Mouse (Mus musculus) heart, embryonic 11.5 days (tissue): ENCODE data around the gene Vmn2r19. TPM values are rescaled to one million over a fixed set of nuclear protein-coding genes. Genes with fewer than 3 reads are reported as not detected.

ENCODE experiments used
- ATAC-seq: fragments of 200-750 bp; cut with Nextera tagmentation; replicated peaks from 2 replicates; pipeline ENCODE4 v1.8.0; 2017; ENCODE audit warnings: moderate library complexity; ENCODE audit not compliant: insufficient number of reproducible peaks, low FRiP score, low TSS enrichment
- H3K27ac ChIP-seq: fragments of 300-500 bp; sonication (generic); 2 replicates; pipeline ENCODE4 v1.5.1; 2014; ENCODE audit warnings: mild to moderate bottlenecking, low read depth, low read length
- H3K27me3 ChIP-seq: fragments of 300-500 bp; sonication (generic); 2 replicates; pipeline ENCODE4 v1.6.1; 2014; ENCODE audit warnings: mild to moderate bottlenecking, low read length, mixed read lengths; ENCODE audit not compliant: control insufficient read depth, insufficient read depth
- H3K36me3 ChIP-seq: fragments of 300-500 bp; sonication (generic); 2 replicates; pipeline ENCODE4 v1.6.1; 2014; ENCODE audit warnings: mild to moderate bottlenecking, low read length, moderate library complexity, mixed read lengths; ENCODE audit not compliant: control insufficient read depth, insufficient read depth
- H3K4me1 ChIP-seq: fragments of 300-500 bp; sonication (generic); 2 replicates; pipeline ENCODE4 v1.6.1; 2014; ENCODE audit warnings: low read length; ENCODE audit not compliant: control insufficient read depth, insufficient read depth
- H3K4me2 ChIP-seq: fragments of 300-500 bp; sonication (generic); 2 replicates; pipeline ENCODE4 v1.6.1; 2014; ENCODE audit warnings: mild to moderate bottlenecking, moderate library complexity
- H3K4me3 ChIP-seq: fragments of 300-500 bp; sonication (generic); 2 replicates; pipeline ENCODE4 v1.5.1; 2014; ENCODE audit warnings: low read depth, low read length
- H3K9ac ChIP-seq: fragments of 300-500 bp; sonication (generic); 2 replicates; pipeline ENCODE4 v1.6.1; 2014; ENCODE audit warnings: mild to moderate bottlenecking, low read depth, low read length, moderate library complexity
- H3K9me3 ChIP-seq: fragments of 300-500 bp; sonication (generic); replicated peaks from 2 replicates; pipeline ENCODE4 v1.6.1; 2016; ENCODE audit warnings: low read length; ENCODE audit not compliant: control insufficient read depth
- WGBS: fragments of 180-500 bp; shearing (Covaris S2); extraction: QIAGEN DNeasy Blood & Tissue Kit; methylation state at CpG from one replicate; pipeline ENCODE4 v1.1.7; 2014; ENCODE audit not compliant: insufficient replicate concordance; 5-methylcytosine and 5-hydroxymethylcytosine counted together
- polyA plus RNA-seq: library from polyadenylated mRNA; unstranded; fragments of >200 nt; fragmentation: Nextera tagmentation; extraction: Ambion mirVana; gene quantifications from 2 replicates; pipeline ENCODE4 v1.2.1, GENCODE M21; 2014

Vmn2r19 gene
- polyA plus RNA-seq, 1 experiment from 2014 or later: not detected

- Histone ChIP-seq H3K9me3 (no peaks in the 10 kb centered on the region), H3K4me2 (no peak overlapping the region), H3K4me3 (no peak overlapping the region), H3K4me1 (no peaks in the 10 kb centered on the region), H3K9ac (no peak overlapping the region), H3K36me3 (no peaks in the 10 kb centered on the region), H3K27me3 (no peaks in the 10 kb centered on the region), H3K27ac (no peak overlapping the region)
- ATAC-seq: no peak
These were observed 32.0 kb downstream of the Vmn2r19 start for GRCm38 (mm10) chr6:123340093-123340492.

GRCm38 (mm10) chr6:123346141-123346540 is 38.0 kb downstream of the Vmn2r19 start:
- WGBS: 78% methylated on average over 1 of the region's 1 CpGs
- no peaks in the 10 kb centered on the region for H3K36me3 ChIP-seq

More at GRCm38 (mm10) chr6:123346141-123346540, 38.0 kb downstream of the Vmn2r19 start:
- H3K9me3 ChIP-seq: no peaks in the 10 kb centered on the region
- H3K27ac ChIP-seq: no peak overlapping the region
- no peaks in the 10 kb centered on the region for H3K4me1 ChIP-seq
- no peaks in the 10 kb centered on the region for H3K27me3 ChIP-seq
- H3K9ac ChIP-seq: no peak overlapping the region
- no peak overlapping the region for H3K4me2 ChIP-seq
- H3K4me3 ChIP-seq: no peak overlapping the region
- ATAC-seq: no peak

Other genes with a start within 250 kb of the Vmn2r19 start
- gene Clec4a2, start 201.9 kb upstream of the Vmn2r19 start, polyA plus RNA-seq: 0.54 and 0.64 TPM in 2 replicates
- not detected in 2 replicates for gene Clec4b2, start 135.4 kb upstream of the Vmn2r19 start, polyA plus RNA-seq
- gene Clec4n, start 78.5 kb upstream of the Vmn2r19 start, polyA plus RNA-seq: 0.34 TPM in 1 of 2 replicates, not detected in the other
- 0.11 TPM in 1 of 2 replicates, not detected in the other for gene Clec4d, start 46.2 kb upstream of the Vmn2r19 start, polyA plus RNA-seq
- 0.10 TPM in 1 of 2 replicates, not detected in the other for gene Clec4e, start 18.5 kb upstream of the Vmn2r19 start, polyA plus RNA-seq
- not detected in 2 replicates for gene Vmn2r20, start 109.8 kb downstream of the Vmn2r19 start, polyA plus RNA-seq
- gene Vmn2r21, start 225.1 kb downstream of the Vmn2r19 start, polyA plus RNA-seq: not detected in 2 replicates